Mouse (Mus musculus) thymus, postnatal 0 days (tissue): ENCODE data around the gene Sgtb. TPM values are rescaled to one million over a fixed set of nuclear protein-coding genes. Genes with fewer than 3 reads are reported as not detected.

ENCODE experiments used
- DNase-seq: peaks from one replicate; pipeline ENCODE4 v3.0.0-alpha.2; 2015; ENCODE audit warnings: low spot score
- polyA plus RNA-seq: library from polyadenylated mRNA; unstranded; fragments of >200 nt; fragmentation: Nextera tagmentation; extraction: Ambion mirVana; gene quantifications from 2 replicates; pipeline ENCODE4 v1.2.1, GENCODE M21; 2015

Gene Sgtb
- polyA plus RNA-seq, 1 experiment from 2014 or later = 0.68 TPM

- DNase-seq = peak; percentile 99
Observed at GRCm38 (mm10) chr13:104178650-104179121, 69.1 kb downstream of the Sgtb start, which contains the start of gene Trim23. Gene Trim23 (plus strand): TSS chr13:104178797.

GRCm38 (mm10) chr13:104179176-104179888 lies 69.8 kb downstream of the Sgtb start:
- DNase-seq = peak; percentile 5

GRCm38 (mm10) chr13:104187357-104187756 lies 77.8 kb downstream of the Sgtb start:
- no peak for DNase-seq

Other genes with a start within 250 kb of the Sgtb start
- gene Erbin, start 189.2 kb upstream of the Sgtb start, polyA plus RNA-seq = 30.4 and 31.8 TPM in 2 replicates
- 7.3 and 7.9 TPM in 2 replicates for gene Nln, start 127 bp upstream of the Sgtb start, polyA plus RNA-seq
- gene Trappc13, start 68.7 kb downstream of the Sgtb start, polyA plus RNA-seq = 56.6 and 57.3 TPM in 2 replicates
- gene Trim23, start 69.1 kb downstream of the Sgtb start, polyA plus RNA-seq = 15.0 and 15.6 TPM in 2 replicates
- gene Cenpk, start 118.9 kb downstream of the Sgtb start, polyA plus RNA-seq = 68.6 and 72.9 TPM in 2 replicates
- gene Ppwd1, start 119.1 kb downstream of the Sgtb start, polyA plus RNA-seq = 16.7 and 17.1 TPM in 2 replicates
- gene Adamts6, start 178.1 kb downstream of the Sgtb start, polyA plus RNA-seq = 1.8 and 2.1 TPM in 2 replicates